Mouse (Mus musculus): ENCODE measurements around the gene Atp6ap1l.

Gene Atp6ap1l

DNA sequence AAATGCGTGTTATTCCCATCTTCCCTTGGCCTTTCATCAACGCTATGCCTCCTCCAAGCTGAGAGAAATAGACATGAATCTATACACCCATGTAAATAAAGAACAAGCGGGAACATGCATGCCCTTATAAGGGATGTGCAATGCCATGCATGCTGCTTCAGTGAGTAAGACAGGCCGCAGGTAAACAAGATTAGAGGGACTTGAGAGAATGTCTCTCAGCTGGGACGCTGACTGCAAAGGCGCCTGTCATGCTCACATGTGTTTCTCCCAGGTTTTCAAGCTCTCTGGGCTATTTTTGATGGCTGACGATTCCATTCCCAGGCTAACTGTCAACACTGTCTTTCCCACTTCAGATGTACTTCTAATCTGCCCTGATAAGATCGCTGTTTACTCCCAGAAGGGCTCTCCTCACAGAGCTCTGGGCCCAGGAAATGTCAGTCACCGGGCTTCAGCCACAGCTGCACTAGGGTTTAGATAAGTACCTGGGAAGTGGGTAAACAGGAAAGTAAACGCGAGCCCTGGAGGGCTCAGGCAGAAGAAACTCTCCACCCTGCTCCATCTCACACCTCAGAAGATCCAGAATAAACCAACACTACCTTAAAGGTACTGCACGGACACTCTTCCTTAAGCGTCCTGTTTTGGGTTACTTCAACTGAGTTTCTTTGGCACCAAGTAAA lies 19.2 kb downstream of the Atp6ap1l start:
- DNase-seq = no peak

DNA sequence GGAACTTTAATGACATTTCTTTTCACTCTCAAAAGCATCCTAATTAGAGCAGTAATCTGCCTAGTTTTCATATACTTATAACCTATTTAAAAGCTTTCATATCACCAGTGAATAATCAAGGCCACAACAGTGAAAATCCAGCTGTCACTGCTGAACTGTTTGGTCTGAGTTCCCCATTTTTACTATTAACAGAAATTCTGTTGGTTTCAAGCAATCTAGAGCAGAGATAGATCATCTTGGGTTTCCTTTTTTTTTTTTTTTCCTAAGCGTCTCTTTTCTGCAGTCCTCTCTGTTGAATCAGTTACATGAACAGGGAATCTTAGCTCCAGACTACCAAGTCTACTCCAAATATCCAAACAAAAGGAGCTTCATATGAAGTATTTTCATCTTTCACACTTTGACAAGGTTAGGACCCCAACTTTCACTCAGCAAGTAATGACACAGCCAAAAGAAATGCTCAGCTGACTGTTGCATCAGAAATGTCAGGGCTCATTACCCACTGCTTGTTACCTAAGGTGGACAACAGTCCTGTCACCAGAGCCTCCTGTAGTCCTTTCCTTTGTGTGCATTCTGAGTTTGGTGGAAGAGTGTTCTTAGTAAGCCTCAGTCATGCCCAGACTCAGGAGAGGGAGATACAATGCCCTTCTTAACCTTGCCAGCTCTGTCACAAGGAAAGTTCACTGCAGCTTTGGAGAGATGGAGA lies 23.3 kb downstream of the Atp6ap1l start:
- no peak for DNase-seq

DNA sequence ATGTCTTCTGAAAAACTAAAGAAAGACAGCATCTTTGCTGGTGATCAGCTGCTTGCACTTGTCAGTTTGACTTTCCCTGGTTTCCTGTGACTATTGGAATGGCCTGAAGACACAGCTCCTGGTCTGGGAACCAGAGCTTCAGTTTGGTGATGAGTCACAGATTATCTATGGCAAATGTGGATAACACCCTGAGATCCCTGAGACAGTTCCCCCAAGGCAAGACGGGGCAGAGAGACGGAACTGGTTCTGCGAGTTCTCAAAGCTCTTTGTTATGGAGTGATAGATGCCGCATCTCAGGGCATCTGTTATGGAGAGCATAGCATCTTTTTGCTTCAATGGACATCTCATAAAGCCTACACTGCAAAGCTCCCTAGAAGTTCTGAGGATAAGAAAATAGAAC lies 33.6 kb downstream of the Atp6ap1l start:
- no peak for DNase-seq

DNA sequence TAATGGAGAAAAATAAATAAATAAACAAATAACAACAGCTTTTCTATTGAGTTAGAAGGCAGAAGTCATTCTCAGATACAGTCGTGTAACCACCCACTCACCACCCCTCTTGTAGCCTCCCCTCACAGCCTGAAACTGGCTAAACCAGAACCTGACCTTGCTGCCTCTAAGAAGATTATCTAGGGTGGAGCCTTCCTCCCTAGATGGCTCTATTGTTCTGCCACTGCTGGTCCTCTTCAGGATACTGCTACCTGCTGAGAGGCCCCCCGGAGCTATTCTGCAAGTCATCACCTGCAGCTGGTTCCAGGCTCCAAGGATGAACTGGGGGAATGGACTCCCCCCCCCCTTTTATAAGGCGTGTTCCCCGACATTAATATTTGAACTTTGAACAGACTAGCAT lies 36.0 kb downstream of the Atp6ap1l start:
- DNase-seq = no peak

DNA sequence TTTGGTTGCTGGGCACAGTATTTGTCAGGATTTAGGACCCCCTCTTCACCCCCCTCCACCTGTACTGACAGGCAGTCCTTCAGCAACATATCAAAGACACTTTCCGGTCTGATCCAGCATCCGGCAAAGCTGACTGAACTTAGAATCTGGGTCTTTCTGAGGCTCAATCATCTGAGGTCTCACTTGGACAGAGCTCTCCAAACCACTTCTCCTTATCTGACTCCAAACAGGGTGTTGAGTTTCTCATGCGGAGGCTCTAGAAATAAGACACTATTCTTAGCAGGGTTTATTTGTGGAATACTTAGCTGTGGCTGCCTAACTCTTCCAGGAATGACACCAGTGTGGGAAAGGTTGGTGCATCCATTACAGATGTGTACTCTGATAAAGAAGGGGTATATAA lies 43.0 kb downstream of the Atp6ap1l start:
- no peak for DNase-seq

DNA sequence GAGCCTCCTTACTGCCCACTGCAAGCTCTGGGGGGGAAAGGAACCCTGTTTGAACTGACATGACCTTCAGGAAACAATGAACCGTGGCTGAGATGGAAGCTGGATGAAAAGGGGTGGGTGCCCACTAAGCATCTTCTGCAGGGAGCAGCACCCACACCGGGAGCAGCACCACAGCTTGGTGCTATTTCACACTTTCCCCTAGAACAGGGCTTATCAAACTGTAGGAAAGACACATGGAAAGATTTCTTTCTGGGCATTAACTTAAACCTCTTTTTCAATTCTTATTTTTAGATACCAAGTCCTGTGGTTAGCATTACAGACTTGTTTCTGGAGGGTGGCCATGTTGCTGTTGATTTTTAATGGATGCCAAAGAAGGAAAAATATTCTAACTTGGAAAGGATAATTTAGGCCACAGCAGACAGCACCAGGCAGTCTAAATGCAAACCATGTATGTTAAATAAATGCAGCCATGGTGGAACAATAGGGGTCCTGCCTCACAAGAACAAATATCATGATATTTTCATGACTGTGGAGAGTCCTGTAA lies 44.2 kb downstream of the Atp6ap1l start:
- DNase-seq = no peak

DNA sequence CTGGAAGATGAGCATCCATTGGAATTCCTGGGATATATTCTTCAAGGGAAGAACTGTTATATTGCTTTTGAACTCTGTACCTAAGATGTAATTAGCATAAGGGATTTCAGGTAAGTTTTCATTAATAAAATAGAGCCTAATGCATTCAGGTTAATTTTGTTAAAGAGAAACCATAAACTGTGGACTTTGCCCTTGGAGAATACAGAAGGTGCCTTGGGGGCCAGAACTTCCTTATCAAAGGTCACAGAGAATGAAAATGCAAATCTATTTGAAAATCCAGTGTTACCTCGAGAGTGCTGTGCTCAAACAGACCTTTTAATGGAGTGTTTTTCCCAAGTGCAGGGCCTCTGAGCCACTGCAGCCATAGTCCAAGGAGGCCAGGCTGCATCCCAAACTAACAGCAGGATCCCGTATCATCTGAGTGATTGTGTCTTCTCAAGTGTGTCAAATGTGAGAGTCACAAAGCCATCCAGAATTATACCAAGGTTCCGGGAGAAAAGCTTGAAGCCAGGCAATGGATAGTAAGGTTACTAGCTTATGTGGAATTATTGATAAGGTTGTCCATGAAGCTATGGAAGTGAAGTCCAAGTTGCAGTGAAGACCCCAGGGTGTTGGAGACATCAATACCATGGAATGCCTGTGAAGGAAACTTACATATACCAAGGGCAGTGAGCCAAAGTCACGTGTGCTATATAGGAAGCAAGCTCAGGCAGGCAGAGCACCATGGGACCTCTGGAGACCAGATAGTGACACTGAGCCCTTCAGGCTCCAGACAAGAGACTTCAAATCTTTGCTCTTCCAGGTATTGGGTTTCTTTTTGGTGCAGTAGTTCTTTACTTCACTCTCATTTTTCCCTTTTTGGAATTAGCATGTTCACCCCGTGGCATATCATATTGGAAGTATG lies 52.2 kb downstream of the Atp6ap1l start:
- no peak for DNase-seq

DNA sequence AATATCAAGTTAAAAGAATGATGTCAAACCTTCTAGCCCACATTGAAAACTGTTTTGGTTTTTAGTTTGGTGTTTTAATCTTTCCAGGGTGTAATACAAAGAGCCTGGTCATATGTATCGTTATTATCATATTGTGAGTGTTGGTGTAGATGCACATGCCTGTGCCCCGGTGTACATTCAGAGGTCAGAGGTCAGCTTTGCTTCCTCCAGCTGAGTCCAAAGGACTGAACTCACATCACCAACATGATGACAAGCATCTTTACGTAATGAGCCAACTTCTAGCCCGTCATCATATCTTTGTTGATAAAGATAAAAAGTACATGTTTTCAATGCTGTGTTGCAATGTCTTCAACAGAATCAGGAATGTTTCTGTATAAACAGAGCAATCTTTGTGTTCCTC lies 53.4 kb downstream of the Atp6ap1l start:
- no peak for DNase-seq

DNA sequence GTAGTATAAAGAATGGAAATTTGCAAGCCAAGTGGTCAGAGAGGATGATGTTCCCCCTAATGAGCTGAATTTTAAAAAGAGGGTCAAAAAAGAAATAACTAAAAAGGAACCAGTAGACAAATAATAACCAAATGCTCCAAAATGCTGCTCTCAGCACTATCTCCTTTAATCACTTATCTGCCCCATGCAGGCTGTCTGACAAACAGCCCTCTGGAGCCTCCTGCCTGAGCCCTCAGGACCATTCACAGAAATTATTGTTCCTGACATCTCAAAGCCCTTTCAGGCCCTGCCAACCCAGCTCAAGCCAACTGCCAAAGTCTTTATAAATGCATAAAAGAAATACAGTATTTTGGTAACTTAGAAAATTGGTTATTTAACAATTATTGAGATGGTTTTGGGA lies 61.0 kb downstream of the Atp6ap1l start:
- DNase-seq = no peak

DNA sequence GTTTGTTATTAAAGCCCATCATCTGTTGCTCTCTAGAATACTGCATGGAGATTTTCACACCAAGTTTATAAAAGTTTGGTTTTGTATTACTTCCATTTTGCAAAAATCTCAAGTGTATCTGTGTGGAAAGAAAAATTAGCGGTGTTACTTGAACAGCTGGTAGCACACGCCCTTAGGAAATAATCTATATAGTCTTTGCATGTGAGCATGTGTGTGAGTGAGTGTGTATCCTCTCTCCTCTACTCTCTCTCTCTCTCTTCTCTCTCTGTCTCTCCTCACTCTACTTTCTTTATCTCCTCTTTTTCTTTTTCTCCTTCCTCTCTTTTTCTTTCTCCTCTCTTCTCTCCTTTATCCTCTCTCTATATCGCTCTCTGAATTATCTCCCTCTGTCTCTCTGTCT lies 61.7 kb downstream of the Atp6ap1l start:
- DNase-seq = no peak

DNA sequence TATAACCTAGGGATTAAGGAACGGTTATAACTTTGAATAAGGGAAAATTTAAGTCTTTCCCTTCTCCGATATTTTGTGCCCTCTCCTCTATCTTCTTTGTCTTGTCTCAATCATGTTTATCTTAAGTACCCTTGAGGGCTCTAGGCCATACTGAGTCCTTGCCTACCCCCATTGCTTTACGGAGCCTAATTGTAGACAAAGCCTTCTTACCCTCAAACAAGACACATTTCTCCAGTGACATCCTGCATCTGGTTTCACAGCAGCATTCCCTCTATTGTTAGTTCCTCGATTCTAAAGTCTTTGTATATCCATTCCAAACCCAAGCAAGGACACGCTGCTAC lies 64.0 kb downstream of the Atp6ap1l start:
- DNase-seq = no peak

DNA sequence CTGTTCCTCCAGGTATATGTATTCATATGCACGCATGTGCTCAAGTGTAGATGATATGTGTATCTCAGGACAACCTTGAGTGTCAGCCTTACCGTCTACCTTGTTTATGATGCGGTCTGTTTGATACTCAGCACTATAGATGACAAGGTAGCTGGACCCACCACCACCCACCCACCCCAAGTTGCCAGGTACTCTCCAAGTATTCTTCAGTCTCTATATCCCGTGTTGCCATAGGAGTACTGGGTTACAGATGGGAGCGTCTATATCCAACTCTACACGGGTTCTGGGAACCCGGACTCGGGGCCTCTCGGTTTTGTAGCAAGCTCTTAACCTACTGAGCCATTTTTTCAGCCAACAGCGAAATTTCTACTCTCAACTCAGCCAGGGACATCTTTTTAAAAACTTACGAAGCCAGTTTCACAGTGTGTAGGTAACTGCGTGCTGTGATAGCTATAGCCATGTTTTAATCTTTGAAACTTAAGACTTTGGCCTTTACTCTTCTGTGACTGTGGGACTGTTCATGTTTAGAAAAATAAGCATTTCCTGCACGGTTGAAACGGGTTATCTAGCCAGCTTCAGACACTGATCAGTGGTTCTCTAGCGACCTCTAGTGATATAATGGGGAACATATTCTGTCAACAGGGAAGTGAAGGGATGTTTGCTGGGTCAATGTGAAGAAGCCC lies 64.5 kb downstream of the Atp6ap1l start:
- DNase-seq = peak in 1 of 2 experiments; percentile 18

DNA sequence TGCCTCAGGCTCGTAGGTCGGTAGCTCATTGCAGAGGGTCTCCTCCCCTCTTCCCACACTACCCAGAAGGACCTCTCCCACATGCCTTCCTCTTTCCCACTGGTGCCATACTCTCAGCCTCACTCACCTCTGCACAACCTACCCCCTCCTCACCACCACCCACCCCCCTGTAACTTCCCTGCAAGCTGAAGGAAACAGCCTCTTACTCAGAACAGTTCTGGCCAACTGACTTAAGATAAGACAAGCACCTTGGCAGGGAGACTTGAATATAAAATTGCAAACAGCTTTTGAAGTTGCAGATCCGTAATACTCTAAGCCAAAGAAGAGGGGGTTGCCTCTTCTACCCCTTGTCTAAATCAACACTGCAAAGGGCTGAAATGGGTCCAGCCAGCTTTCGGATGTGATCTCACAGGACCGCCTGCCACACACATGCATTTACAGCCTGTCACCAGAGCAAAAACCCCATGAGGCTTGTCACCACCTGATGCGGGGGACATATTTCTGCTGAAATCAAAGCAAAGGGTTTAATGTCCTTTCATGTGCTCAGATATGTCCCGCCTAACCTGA lies 71.4 kb downstream of the Atp6ap1l start:
- no peak for DNase-seq
